Mouse (Mus musculus) cortical plate, adult 2 months (tissue): ENCODE data around the gene Gspt1. TPM values are rescaled to one million over a fixed set of nuclear protein-coding genes. Genes with fewer than 3 reads are reported as not detected.

Source experiments
- H3K27ac ChIP-seq: fragments of 200-500 bp; 2 replicates; pipeline ENCODE4 v1.5.1; 2012; ENCODE audit warnings: low read length, control low read depth, inconsistent platforms; ENCODE audit not compliant: insufficient read depth
- H3K4me1 ChIP-seq: fragments of 200-500 bp; 2 replicates; pipeline ENCODE4 v1.6.1; 2011; ENCODE audit warnings: low read length; ENCODE audit not compliant: control insufficient read depth, insufficient read depth
- H3K4me3 ChIP-seq: fragments of 200-500 bp; 2 replicates; pipeline ENCODE4 v1.5.1; 2011; ENCODE audit warnings: mild to moderate bottlenecking, low read length, control low read depth; ENCODE audit not compliant: insufficient read depth
- CTCF ChIP-seq: fragments of 200-500 bp; IDR thresholded peaks from 2 replicates; pipeline ENCODE4 v1.5.1; 2011; ENCODE audit warnings: mild to moderate bottlenecking, control low read depth, low read length; ENCODE audit not compliant: insufficient read depth; ENCODE audit errors: extremely low read depth
- POLR2A ChIP-seq: fragments of 200-500 bp; IDR thresholded peaks from 2 replicates; pipeline ENCODE4 v1.6.1; 2011; ENCODE audit warnings: mild to moderate bottlenecking, low read length, control low read depth; ENCODE audit not compliant: insufficient read depth; ENCODE audit errors: extremely low read depth
- polyA plus RNA-seq: library from polyadenylated mRNA; depleted of rRNA; stranded (reverse); fragments of >200 nt; gene quantifications from 2 replicates; pipeline ENCODE4 v1.2.3, GENCODE M21; 2012; rRNA removed

Gene Gspt1
- polyA plus RNA-seq, 1 experiment, result 43.4 TPM

DNA sequence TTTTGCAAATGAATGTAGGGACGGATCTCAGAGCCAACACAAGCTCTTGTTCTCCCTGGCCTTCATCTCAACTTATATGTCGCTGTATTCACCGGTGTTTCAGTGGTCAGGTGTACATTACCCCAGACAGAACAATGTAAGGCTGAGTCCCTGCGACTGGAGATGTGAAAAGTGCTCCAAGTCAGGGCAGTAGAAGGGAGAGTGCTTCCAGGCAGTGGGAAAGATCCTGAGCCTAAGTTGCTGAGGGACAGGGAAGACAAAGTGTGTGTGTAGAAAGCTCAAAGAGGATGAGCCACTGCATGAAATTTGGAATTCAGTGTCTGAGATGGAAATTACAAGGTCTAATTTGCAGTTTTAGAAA, 77.3 kb downstream of the Gspt1 start:
- TF ChIP-seq POLR2A (no peak), CTCF (no peak)
- H3K27ac ChIP-seq, result peak overlapping the region; percentile 41; the same call in 1 of the 2 replicates
- H3K4me3 ChIP-seq, result peak overlapping the region; percentile 72
- H3K4me1 ChIP-seq, result peaks cover 2% of the 10 kb centered on the region

GRCm38 (mm10) chr16:11176208-11176883, 77.8 kb downstream of the Gspt1 start, which contains the start of gene Zc3h7a:
Gene Zc3h7a (minus strand): TSS chr16:11176393.
- Histone ChIP-seq H3K27ac (peak within 1 kb of the TSS; percentile 84), H3K4me1 (peaks cover 2% of the 10 kb centered on the region), H3K4me3 (peak within 1 kb of the TSS; percentile 72)
- TF ChIP-seq POLR2A (peak; percentile 67), CTCF (peak; percentile 26; the same call in 1 of the 2 replicates)

DNA sequence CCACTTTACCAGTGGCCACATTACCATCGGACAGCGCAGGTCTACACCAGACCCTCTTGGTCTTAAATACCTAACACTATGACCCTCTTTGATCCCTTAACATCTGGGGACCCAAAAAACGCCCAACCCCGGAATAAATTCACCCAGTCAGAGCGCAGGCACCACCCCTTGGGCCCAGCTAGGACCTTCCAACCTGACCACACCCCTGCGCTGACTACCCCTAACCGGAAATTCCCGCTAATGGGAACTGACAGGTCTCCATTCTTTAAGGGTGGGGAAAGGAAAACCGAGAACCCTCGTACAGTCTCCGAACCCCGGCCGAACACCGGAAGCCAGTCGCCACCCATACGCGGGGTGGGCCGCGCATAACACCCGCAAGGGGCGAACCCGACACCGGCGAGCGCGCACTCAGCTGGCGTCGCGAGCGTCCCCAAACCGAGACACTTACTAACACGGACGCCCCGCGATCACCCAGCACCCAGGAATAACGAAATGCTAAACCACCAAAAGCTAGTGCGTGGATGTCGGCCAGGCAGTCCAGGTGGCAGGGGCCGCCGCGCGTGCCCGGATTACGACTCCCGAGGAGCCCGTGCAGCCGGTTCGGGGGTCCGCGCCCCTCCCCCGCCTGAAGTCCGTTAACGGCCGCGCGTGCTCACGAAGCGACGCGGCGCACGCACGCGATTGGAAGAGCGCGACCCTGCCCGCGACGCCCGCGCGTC, 78.5 kb downstream of the Gspt1 start:
- peak overlapping the region; percentile 84 for H3K27ac ChIP-seq
- H3K4me1 ChIP-seq, result peaks cover 2% of the 10 kb centered on the region
- H3K4me3 ChIP-seq, result peak overlapping the region; percentile 72
- TF ChIP-seq CTCF (no peak), POLR2A (no peak)

DNA sequence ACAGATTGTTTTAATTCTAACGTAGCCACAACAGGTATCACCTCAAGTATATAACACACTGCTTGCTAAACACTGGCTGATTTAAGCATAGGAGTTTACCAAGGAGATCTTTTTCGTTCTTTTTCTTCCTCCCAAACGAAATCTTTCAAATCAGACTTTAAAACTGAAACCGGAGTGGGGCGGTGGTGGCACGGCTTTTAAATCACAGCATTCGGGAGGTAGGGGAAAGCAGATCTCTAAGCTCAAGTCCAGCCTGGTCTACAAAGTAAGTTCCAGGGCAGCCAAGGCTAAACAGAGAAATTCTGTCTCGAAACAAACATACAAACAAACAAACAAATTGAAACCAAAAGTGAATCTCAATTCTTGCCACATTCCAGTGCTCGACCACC, 79.0 kb downstream of the Gspt1 start:
- H3K4me1 ChIP-seq, result peaks cover 2% of the 10 kb centered on the region
- H3K4me3 ChIP-seq, result peak overlapping the region; percentile 72
- H3K27ac ChIP-seq, result 0 out of 2 replicates have a peak overlapping the region, but pooled peaks have one; percentile 84
- TF ChIP-seq POLR2A, result no peak
- no peak for TF ChIP-seq CTCF

DNA sequence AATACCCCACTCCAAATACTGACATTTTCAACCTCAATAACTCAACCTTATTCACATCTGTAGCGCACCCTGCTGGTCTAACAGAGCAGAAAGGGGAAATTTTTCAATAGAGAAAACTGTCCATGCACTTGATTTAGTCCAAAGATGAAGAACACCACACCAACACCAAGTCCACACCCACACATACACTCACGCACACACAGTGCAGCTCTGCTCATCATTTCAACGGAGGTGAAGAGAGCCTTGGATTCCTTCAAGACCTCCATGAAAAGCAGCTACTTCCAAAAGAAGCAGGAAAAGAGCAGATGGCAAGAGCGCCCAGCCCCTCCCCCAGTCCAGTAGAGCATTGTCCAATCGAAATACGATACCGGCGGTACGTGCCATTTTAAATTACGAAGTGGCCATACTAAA, 79.4 kb downstream of the Gspt1 start:
- H3K4me3 ChIP-seq, result peak overlapping the region; percentile 72
- peaks cover 2% of the 10 kb centered on the region for H3K4me1 ChIP-seq
- TF ChIP-seq CTCF (peak; percentile 14; the same call in 1 of the 2 replicates), POLR2A (no peak)
- H3K27ac ChIP-seq, result no peak overlapping the region

DNA sequence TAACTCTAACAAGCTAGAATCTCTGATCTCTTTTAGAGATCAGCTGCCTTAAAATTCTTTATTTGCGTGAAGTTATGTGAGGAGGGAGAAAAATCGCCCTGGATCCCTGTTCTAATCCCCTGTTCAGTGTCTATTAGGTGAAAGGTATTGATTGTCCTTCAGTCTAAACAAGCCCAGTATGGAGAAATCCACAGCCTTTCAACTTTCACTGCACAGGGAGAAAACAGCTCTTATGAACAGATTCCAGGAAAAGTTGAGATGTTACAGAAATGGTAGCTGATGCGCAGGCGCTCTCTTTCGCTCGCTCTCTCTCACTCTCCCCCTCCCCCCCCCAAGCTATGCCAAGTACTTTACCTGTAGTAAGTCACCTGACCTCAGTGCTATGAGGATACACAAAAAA, 82.4 kb downstream of the Gspt1 start:
- H3K4me3 ChIP-seq, result no peak overlapping the region
- no peak for TF ChIP-seq POLR2A
- no peak for TF ChIP-seq CTCF
- H3K4me1 ChIP-seq, result peaks cover 2% of the 10 kb centered on the region
- no peak overlapping the region for H3K27ac ChIP-seq

Other genes starting within 250 kb of the Gspt1 start
- 174 and 183 TPM in 2 replicates for gene Snn, start 193.4 kb downstream of the Gspt1 start, polyA plus RNA-seq
- gene Litaf, start 188.2 kb downstream of the Gspt1 start, polyA plus RNA-seq, result 37.0 and 45.0 TPM in 2 replicates
- 24.2 and 25.2 TPM in 2 replicates for gene Txndc11, start 119.7 kb downstream of the Gspt1 start, polyA plus RNA-seq
- gene Zc3h7a, start 77.9 kb downstream of the Gspt1 start, polyA plus RNA-seq, result 76.4 and 77.7 TPM in 2 replicates
- gene Rsl1d1, start 51.0 kb downstream of the Gspt1 start, polyA plus RNA-seq, result 38.6 and 38.9 TPM in 2 replicates
- gene Tnfrsf17, start 59.5 kb upstream of the Gspt1 start, polyA plus RNA-seq, result 1.1 and 1.2 TPM in 2 replicates
- gene Snx29, start 68.6 kb upstream of the Gspt1 start, polyA plus RNA-seq, result 6.4 and 7.2 TPM in 2 replicates